Comparison of ENCODE assay signal across 19 mouse cellular contexts in genomic region chr4:48428054-48428453, GRCm38 (mm10). TPM values are rescaled to one million over a fixed set of nuclear protein-coding genes. Genes with fewer than 3 reads are reported as not detected.
DNase-seq lines count a peak whose midpoint lies in the region; ATAC-seq and TF ChIP-seq lines count a peak whose summit lies in the region.
"Had no signal": no experiment of that assay in that cellular context is flagged by ENCODE, and none has a peak within 500 bp of the region (broad histone marks: within the 10 kb centered on the region; RNA-seq: fewer than 3 reads in every experiment).

No protein-coding gene starts in this region.

- TF ChIP-seq POLR2A in liver, adult 2 months (IDR thresholded peaks at IDR 0.05; ENCODE audit: extremely low read depth, insufficient read depth, low read length) = no peak

- no peak overlapping the region for H3K27ac ChIP-seq in liver, adult 2 months (replicated peaks; ENCODE audit: insufficient read depth, low read depth, low read length)
- peak overlapping the region; percentile 49 for H3K27ac ChIP-seq in liver, postnatal 0 days (ENCODE audit: low read depth)
- no peak overlapping the region for H3K27ac ChIP-seq in liver, embryonic 11.5 days (ENCODE audit: low read depth, low read length)
- H3K27ac ChIP-seq: embryonic facial prominence, embryonic 13.5 days; embryonic facial prominence, embryonic 15.5 days; forebrain, embryonic 10.5 days; forebrain, embryonic 12.5 days had no signal

- peaks cover 32% of the 10 kb centered on the region for H3K36me3 ChIP-seq in liver, adult 2 months (ENCODE audit: control insufficient read depth, insufficient read depth, low read length)
- H3K36me3 ChIP-seq in liver, postnatal 0 days (replicated peaks; ENCODE audit: insufficient read depth, low read length) = peaks cover 35% of the 10 kb centered on the region
- peaks cover 24% of the 10 kb centered on the region; the same call in 1 of the 2 replicates for H3K36me3 ChIP-seq in liver, embryonic 11.5 days (ENCODE audit: control insufficient read depth, insufficient read depth, low read length)

- peak; percentile 14 for DNase-seq in liver, adult 2 months (ENCODE audit: extremely low read depth, low read depth, low spot score)
- no peak for DNase-seq in liver
- no peak for DNase-seq in liver, postnatal 0 days
- no peak for DNase-seq in liver, embryonic 11.5 days (ENCODE audit: low spot score)
- DNase-seq: adrenal gland, postnatal 25 days; cerebellum, adult 11 months; cerebellum, adult 18-20 months; cerebellum, adult 8-10 months; cerebellum, adult 9-11 months; cerebellum, postnatal 14 days; cerebellum, postnatal 36 days; embryo, embryonic 11 days had no signal

- H3K9me3 ChIP-seq in liver, postnatal 0 days (ENCODE audit: low read length) = no peaks in the 10 kb centered on the region
- H3K9me3 ChIP-seq in liver, embryonic 11.5 days (ENCODE audit: control insufficient read depth, low read length) = no peaks in the 10 kb centered on the region
- H3K9me3 ChIP-seq: embryonic facial prominence, embryonic 13.5 days; embryonic facial prominence, embryonic 15.5 days; forebrain, embryonic 10.5 days; forebrain, embryonic 12.5 days had no signal

- ATAC-seq in liver, postnatal 0 days = peak; percentile 87
- ATAC-seq in liver, embryonic 11.5 days (replicated peaks; ENCODE audit: low FRiP score) = no peak
- ATAC-seq: forebrain, embryonic 14.5 days; forebrain, embryonic 16.5 days had no signal

- no peak for TF ChIP-seq CTCF in liver, adult 2 months (IDR thresholded peaks at IDR 0.05; ENCODE audit: low read depth, low read length)
- TF ChIP-seq CTCF in liver, postnatal 0 days (IDR thresholded peaks at IDR 0.05; ENCODE audit: low read depth) = no peak

- WGBS in liver, adult 2 months = 31% methylated on average over 2 of the region's 2 CpGs
- 69% methylated on average over 2 of the region's 2 CpGs for WGBS in liver, postnatal 0 days (ENCODE audit: insufficient replicate concordance)
- 82% methylated on average over 2 of the region's 2 CpGs for WGBS in liver, embryonic 11.5 days

- H3K4me3 ChIP-seq in liver, adult 2 months (ENCODE audit: insufficient read depth, low read depth, low read length) = no peak overlapping the region
- H3K4me3 ChIP-seq in liver, postnatal 0 days (ENCODE audit: low read depth, low read length) = no peak overlapping the region
- H3K4me3 ChIP-seq in liver, embryonic 11.5 days (ENCODE audit: low read depth, low read length) = no peak overlapping the region
- H3K4me3 ChIP-seq: embryonic facial prominence, embryonic 13.5 days; embryonic facial prominence, embryonic 15.5 days; erythroblast, embryonic 14.5 days; forebrain, embryonic 10.5 days; forebrain, embryonic 12.5 days had no signal

- no peaks in the 10 kb centered on the region for H3K27me3 ChIP-seq in liver, adult 2 months (ENCODE audit: control insufficient read depth, insufficient read depth, low read length)
- H3K27me3 ChIP-seq in liver, postnatal 0 days (ENCODE audit: insufficient read depth, low read length) = no peaks in the 10 kb centered on the region
- H3K27me3 ChIP-seq in liver, embryonic 11.5 days (replicated peaks; ENCODE audit: control insufficient read depth, insufficient read depth, low read length) = no peaks in the 10 kb centered on the region
- H3K27me3 ChIP-seq: embryonic facial prominence, embryonic 13.5 days; embryonic facial prominence, embryonic 15.5 days; forebrain, embryonic 12.5 days had no signal

- no peaks in the 10 kb centered on the region for H3K79me2 ChIP-seq in liver, adult 2 months (ENCODE audit: control insufficient read depth, insufficient read depth, low read length)

- TF ChIP-seq EP300 in liver, postnatal 0 days (IDR thresholded peaks at IDR 0.05; ENCODE audit: low read depth) = no peak

- no peak overlapping the region for H3K4me2 ChIP-seq in liver, postnatal 0 days (ENCODE audit: low read depth, low read length)
- no peak overlapping the region for H3K4me2 ChIP-seq in liver, embryonic 11.5 days
- H3K4me2 ChIP-seq: embryonic facial prominence, embryonic 13.5 days; embryonic facial prominence, embryonic 15.5 days; forebrain, embryonic 12.5 days had no signal

- H3K9ac ChIP-seq in liver, adult 2 months (ENCODE audit: low read depth, low read length) = no peak overlapping the region
- H3K9ac ChIP-seq in liver, postnatal 0 days (replicated peaks) = no peak overlapping the region
- H3K9ac ChIP-seq in liver, embryonic 11.5 days (ENCODE audit: low read depth, low read length) = no peak overlapping the region
- H3K9ac ChIP-seq: embryonic facial prominence, embryonic 13.5 days; embryonic facial prominence, embryonic 15.5 days; forebrain, embryonic 12.5 days had no signal

- no peaks in the 10 kb centered on the region for H3K4me1 ChIP-seq in liver, adult 2 months (ENCODE audit: control insufficient read depth, insufficient read depth, low read length)
- no peaks in the 10 kb centered on the region for H3K4me1 ChIP-seq in liver, postnatal 0 days (ENCODE audit: insufficient read depth)
- H3K4me1 ChIP-seq in liver, embryonic 11.5 days (replicated peaks; ENCODE audit: control insufficient read depth, insufficient read depth, low read length) = no peaks in the 10 kb centered on the region; the same call in 1 of the 2 replicates
- H3K4me1 ChIP-seq: embryonic facial prominence, embryonic 13.5 days; embryonic facial prominence, embryonic 15.5 days; forebrain, embryonic 12.5 days had no signal

RNA-seq across cellular contexts. Expression of gene Tex10, which starts 45.2 kb away (rescaled TPM):
- 9.6 and 13.5 TPM in 2 replicates for total RNA-seq in liver, adult 2 months (2014; rRNA removed)
- polyA plus RNA-seq in liver, adult 2 months (2012; rRNA removed) = 4.0 and 4.8 TPM in 2 replicates
- 9.8 and 11.0 TPM in 2 replicates for polyA plus RNA-seq in liver, postnatal 0 days (2015; fragmentation: Nextera tagmentation; extraction: Ambion mirVana)
- 69.3 and 73.3 TPM in 2 replicates for polyA plus RNA-seq in liver, embryonic 11.5 days (2014; fragmentation: Nextera tagmentation; extraction: Ambion mirVana)
